Mouse (Mus musculus) neural tube, embryonic 14.5 days (tissue): ENCODE data around the gene Olfr329-ps. TPM values are rescaled to one million over a fixed set of nuclear protein-coding genes. Genes with fewer than 3 reads are reported as not detected.
"Not testable (repeated sequence)": the region's sequence is repeated elsewhere in the genome, so short reads cannot be mapped to it uniquely, and the experiment has no call there.

Experiments
- ATAC-seq: fragments of 200-750 bp; cut with Nextera tagmentation; 2 replicates; pipeline ENCODE4 v1.8.0; 2017; ENCODE audit warnings: low read depth, mild to moderate bottlenecking, moderate TSS enrichment, moderate library complexity
- H3K27ac ChIP-seq: fragments of 300-500 bp; sonication (generic); 2 replicates; pipeline ENCODE4 v1.5.1; 2014; ENCODE audit warnings: low read depth, mild to moderate bottlenecking, control low read depth, low read length, moderate library complexity, mixed read lengths
- H3K27me3 ChIP-seq: fragments of 300-500 bp; sonication (generic); 2 replicates; pipeline ENCODE4 v1.6.1; 2014; ENCODE audit warnings: low read length; ENCODE audit not compliant: control insufficient read depth, insufficient read depth
- H3K36me3 ChIP-seq: fragments of 300-500 bp; sonication (generic); 2 replicates; pipeline ENCODE4 v1.6.1; 2014; ENCODE audit warnings: low read length, mixed read lengths; ENCODE audit not compliant: control insufficient read depth, insufficient read depth
- H3K4me1 ChIP-seq: fragments of 300-500 bp; sonication (generic); 2 replicates; pipeline ENCODE4 v1.6.1; 2014; ENCODE audit warnings: low read length; ENCODE audit not compliant: control insufficient read depth, insufficient read depth
- H3K4me2 ChIP-seq: fragments of 300-500 bp; sonication (generic); 2 replicates; pipeline ENCODE4 v1.6.1; 2014; ENCODE audit warnings: mild to moderate bottlenecking, low read depth, low read length, control low read depth
- H3K4me3 ChIP-seq: fragments of 300-500 bp; sonication (generic); 2 replicates; pipeline ENCODE4 v1.5.1; 2014; ENCODE audit warnings: low read depth, low read length, control low read depth, mixed read lengths
- H3K9ac ChIP-seq: fragments of 300-500 bp; sonication (generic); replicated peaks from 2 replicates; pipeline ENCODE4 v1.6.1; 2014; ENCODE audit warnings: low read depth, mild to moderate bottlenecking, control low read depth, low read length, mixed read lengths
- H3K9me3 ChIP-seq: fragments of 300-500 bp; sonication (generic); 2 replicates; pipeline ENCODE4 v1.6.1; 2016; ENCODE audit warnings: low read length; ENCODE audit not compliant: control insufficient read depth
- WGBS: fragments of 180-500 bp; shearing (Covaris S2); extraction: QIAGEN DNeasy Blood & Tissue Kit; methylation state at CpG from one replicate; pipeline ENCODE4 v1.1.7; 2014; 5-methylcytosine and 5-hydroxymethylcytosine counted together
- polyA plus RNA-seq: library from polyadenylated mRNA; unstranded; fragments of >200 nt; fragmentation: Nextera tagmentation; extraction: Ambion mirVana; gene quantifications from 2 replicates; pipeline ENCODE4 v1.2.1, GENCODE M21; 2014

The Olfr329-ps gene
- polyA plus RNA-seq, result 0.08 and 0.16 TPM in 2 replicates

DNA sequence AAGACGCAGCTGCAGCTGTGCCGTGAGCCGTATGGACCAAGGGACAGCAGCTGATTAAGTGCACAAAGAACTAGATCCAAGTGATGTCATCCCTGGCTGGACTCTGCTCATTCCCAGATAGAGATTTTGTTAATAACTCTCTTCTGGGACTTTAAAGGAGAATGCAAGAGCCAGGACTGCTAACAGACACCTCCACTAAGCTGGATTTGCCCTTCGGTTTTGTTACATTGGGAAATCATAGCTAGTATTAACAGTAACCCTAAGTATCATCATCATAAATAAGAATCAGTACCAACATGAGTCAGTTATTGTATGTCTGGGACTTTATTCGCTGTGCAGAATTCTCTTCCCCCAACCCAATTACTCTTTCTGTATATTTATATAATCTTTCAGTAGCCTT is at the start of gene Olfr329-ps:
Olfr329-ps (minus strand) TSS at position 101 of the 400 bp plus-strand sequence.
- H3K9me3 ChIP-seq, result no peaks in the 10 kb centered on the region
- no peak within 1 kb of the TSS for H3K9ac ChIP-seq
- H3K4me3 ChIP-seq, result no peak within 1 kb of the TSS
- no peaks in the 10 kb centered on the region for H3K27me3 ChIP-seq
- WGBS, result 86% methylated on average over 5 of the region's 5 CpGs
- no peaks in the 10 kb centered on the region for H3K36me3 ChIP-seq
- H3K4me2 ChIP-seq, result no peak within 1 kb of the TSS
- no peak for ATAC-seq
- no peaks in the 10 kb centered on the region for H3K4me1 ChIP-seq
- no peak within 1 kb of the TSS for H3K27ac ChIP-seq

GRCm38 (mm10) chr11:58594814-58595213 is 48.6 kb upstream of the Olfr329-ps start, which contains the start of gene Olfr324:
Gene Olfr324, plus strand, starts transcription at chr11:58595114.
- Histone ChIP-seq H3K27me3 (no peaks in the 10 kb centered on the region), H3K36me3 (no peaks in the 10 kb centered on the region), H3K9me3 (no peaks in the 10 kb centered on the region), H3K27ac (no peak within 1 kb of the TSS), H3K4me3 (no peak within 1 kb of the TSS), H3K9ac (no peak within 1 kb of the TSS), H3K4me1 (no peaks in the 10 kb centered on the region), H3K4me2 (no peak within 1 kb of the TSS)
- WGBS, result 83% methylated on average over 6 of the region's 6 CpGs
- ATAC-seq, result no peak

GRCm38 (mm10) chr11:58588620-58589250 is 42.5 kb upstream of the Olfr329-ps start:
- Histone ChIP-seq H3K4me3 (no peak overlapping the region), H3K4me2 (no peak overlapping the region), H3K9me3 (no peaks in the 10 kb centered on the region), H3K9ac (no peak overlapping the region), H3K27me3 (no peaks in the 10 kb centered on the region), H3K36me3 (no peaks in the 10 kb centered on the region), H3K4me1 (0 out of 2 replicates have a peak, but pooled peaks cover 3% of the 10 kb centered on the region), H3K27ac (no peak overlapping the region)
- WGBS, result 24% methylated on average over 3 of the region's 3 CpGs
- ATAC-seq, result no peak

DNA sequence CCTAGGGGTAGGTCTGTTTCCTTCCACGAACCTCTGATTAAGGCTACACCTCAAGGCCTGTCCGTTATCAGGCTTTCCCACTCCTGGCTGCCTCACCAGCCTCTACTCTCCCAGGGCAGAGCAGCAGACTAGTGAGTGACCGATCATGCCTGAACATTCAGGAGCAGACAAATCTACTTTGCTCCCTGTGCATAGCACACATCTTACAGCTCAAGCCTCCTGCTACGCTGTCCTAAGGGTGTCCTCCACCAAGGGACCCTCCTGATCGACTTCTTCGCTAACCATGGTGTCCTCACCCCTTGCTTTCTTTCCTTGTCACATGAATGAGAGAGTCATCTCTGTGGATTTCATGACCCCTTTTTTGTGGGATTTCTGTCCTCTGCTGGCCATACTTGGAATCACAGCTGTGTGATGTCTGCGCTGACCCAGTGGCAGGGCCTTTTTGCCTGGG is 41.7 kb upstream of the Olfr329-ps start:
- H3K36me3 ChIP-seq, result no peaks in the 10 kb centered on the region
- no peak overlapping the region for H3K27ac ChIP-seq
- no peaks in the 10 kb centered on the region for H3K9me3 ChIP-seq
- WGBS, result 76% methylated on average over 7 of the region's 7 CpGs
- no peaks in the 10 kb centered on the region for H3K27me3 ChIP-seq
- no peak overlapping the region for H3K4me3 ChIP-seq
- 0 out of 2 replicates have a peak, but pooled peaks cover 3% of the 10 kb centered on the region for H3K4me1 ChIP-seq
- no peak overlapping the region for H3K9ac ChIP-seq
- no peak for ATAC-seq
- no peak overlapping the region for H3K4me2 ChIP-seq

GRCm38 (mm10) chr11:58578636-58579035 is 32.4 kb upstream of the Olfr329-ps start:
- no peak for ATAC-seq
- H3K4me1 ChIP-seq, result no peaks in the 10 kb centered on the region
- H3K27me3 ChIP-seq, result no peaks in the 10 kb centered on the region
- no peak overlapping the region for H3K27ac ChIP-seq
- H3K9me3 ChIP-seq, result no peaks in the 10 kb centered on the region
- H3K4me2 ChIP-seq, result no peak overlapping the region
- H3K9ac ChIP-seq, result no peak overlapping the region
- 82% methylated on average over 8 of the region's 8 CpGs for WGBS
- H3K36me3 ChIP-seq, result no peaks in the 10 kb centered on the region
- H3K4me3 ChIP-seq, result no peak overlapping the region

- ATAC-seq, result no peak
- Histone ChIP-seq H3K4me2 (no peak within 1 kb of the TSS), H3K4me3 (no peak within 1 kb of the TSS), H3K36me3 (no peaks in the 10 kb centered on the region), H3K27ac (no peak within 1 kb of the TSS), H3K27me3 (no peaks in the 10 kb centered on the region), H3K9me3 (no peaks in the 10 kb centered on the region), H3K9ac (no peak within 1 kb of the TSS), H3K4me1 (no peaks in the 10 kb centered on the region)
- WGBS, result 84% methylated on average over 1 of the region's 1 CpGs
Observed at GRCm38 (mm10) chr11:58577430-58577829, 31.2 kb upstream of the Olfr329-ps start, which contains the start of gene Olfr325. Gene Olfr325, plus strand, starts transcription at chr11:58577730.

- no peaks in the 10 kb centered on the region for H3K36me3 ChIP-seq
- H3K27ac ChIP-seq, result no peak within 1 kb of the TSS
- no peaks in the 10 kb centered on the region for H3K9me3 ChIP-seq
- no peaks in the 10 kb centered on the region for H3K4me1 ChIP-seq
- no peak within 1 kb of the TSS for H3K4me3 ChIP-seq
- H3K4me2 ChIP-seq, result no peak within 1 kb of the TSS
- WGBS, result 72% methylated on average over 5 of the region's 5 CpGs
- no peak within 1 kb of the TSS for H3K9ac ChIP-seq
- H3K27me3 ChIP-seq, result no peaks in the 10 kb centered on the region
- ATAC-seq, result no peak
Observed at GRCm38 (mm10) chr11:58570405-58570804, 24.2 kb upstream of the Olfr329-ps start, which contains the start of gene Olfr224. Gene Olfr224, minus strand, starts transcription at chr11:58570553.

DNA sequence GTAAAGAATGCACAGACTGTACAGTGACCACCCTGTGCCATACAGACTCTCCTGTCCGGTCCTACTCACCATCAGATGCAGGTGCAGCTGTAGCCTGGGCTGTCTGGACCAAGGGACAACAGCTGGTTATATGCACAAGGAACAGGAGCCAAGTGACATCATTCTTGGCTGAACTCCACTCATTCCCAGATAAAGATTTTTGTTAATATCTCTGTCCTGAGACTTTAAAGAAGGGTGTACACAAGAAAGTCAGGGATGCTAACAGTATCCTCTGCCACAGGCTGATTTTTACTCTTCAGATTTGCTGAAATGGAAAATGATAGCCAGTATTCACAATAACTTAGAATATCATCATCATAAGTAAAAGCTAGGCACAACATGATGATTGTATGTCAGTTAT is 9.3 kb upstream of the Olfr329-ps start, which contains the start of gene Olfr328:
Olfr328 (minus strand) TSS at position 101 of the 400 bp plus-strand sequence.
- Histone ChIP-seq H3K4me1 (no peaks in the 10 kb centered on the region), H3K27me3 (no peaks in the 10 kb centered on the region), H3K4me2 (no peak within 1 kb of the TSS), H3K9me3 (no peaks in the 10 kb centered on the region), H3K27ac (no peak within 1 kb of the TSS), H3K4me3 (no peak within 1 kb of the TSS), H3K9ac (no peak within 1 kb of the TSS), H3K36me3 (no peaks in the 10 kb centered on the region)
- 74% methylated on average over 1 of the region's 1 CpGs for WGBS
- ATAC-seq, result no peak

- not testable (repeated sequence) for H3K4me3 ChIP-seq, H3K36me3 ChIP-seq, H3K27me3 ChIP-seq, H3K4me1 ChIP-seq, H3K4me2 ChIP-seq, ATAC-seq, H3K27ac ChIP-seq, H3K9me3 ChIP-seq, H3K9ac ChIP-seq
Observed at GRCm38 (mm10) chr11:58534736-58535135, 11.5 kb downstream of the Olfr329-ps start, which contains the start of gene Olfr330. Gene Olfr330, minus strand, starts transcription at chr11:58534836.
